Mouse (Mus musculus) lung, adult 2 months (tissue): ENCODE measurements around the gene Olfr1113.

ENCODE experiments used
- CTCF ChIP-seq: fragments of 200-500 bp; IDR thresholded peaks from 2 replicates; pipeline ENCODE4 v1.5.1; 2011; ENCODE audit warnings: mild to moderate bottlenecking, low read length, control low read depth; ENCODE audit not compliant: insufficient read depth
- POLR2A ChIP-seq: fragments of 200-500 bp; IDR thresholded peaks from 2 replicates; pipeline ENCODE4 v1.6.1; 2011; ENCODE audit warnings: low read depth, mild to moderate bottlenecking, control low read depth, low read length, borderline replicate concordance; ENCODE audit errors: extremely low read depth

DNA sequence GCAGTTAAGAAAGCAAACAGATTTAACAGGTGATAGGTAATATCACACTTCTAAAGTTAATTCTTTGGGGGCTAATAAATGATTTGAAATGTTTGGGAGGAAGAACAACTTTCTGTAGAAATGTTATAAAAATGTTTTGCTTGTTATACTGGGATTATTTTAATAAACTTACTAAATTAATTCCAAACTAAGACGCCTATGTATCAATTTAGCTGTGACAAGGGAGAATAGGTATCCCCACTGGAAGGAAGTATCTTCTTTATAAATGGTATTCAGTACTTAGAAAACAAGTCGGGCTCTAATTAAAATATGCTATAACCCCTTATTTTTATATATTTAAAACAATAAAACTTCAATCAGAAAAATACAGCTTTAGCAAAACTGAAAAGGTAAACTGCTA, 38.9 kb downstream of the Olfr1113 start, which contains the start of gene Olfr1115:
- TF ChIP-seq CTCF (no peak), POLR2A (no peak)
